Mouse (Mus musculus): ENCODE results near the gene Susd4.

Gene Susd4

GRCm38 (mm10) chr1:182856636-182857035, 93.0 kb downstream of the Susd4 start:
- DNase-seq (ENCODE audit: low read depth, low spot score), result no peak

GRCm38 (mm10) chr1:182861671-182862358, 98.2 kb downstream of the Susd4 start:
- DNase-seq (ENCODE audit: low read depth, low spot score), result no peak

GRCm38 (mm10) chr1:182863396-182863795, 99.7 kb downstream of the Susd4 start:
- DNase-seq (ENCODE audit: low read depth, low spot score), result no peak

- no peak for DNase-seq (ENCODE audit: low read depth, low spot score)
These were observed 104.2 kb downstream of the Susd4 start for GRCm38 (mm10) chr1:182867886-182868285.

- no peak for DNase-seq (ENCODE audit: low read depth, low spot score)
These were observed 104.9 kb downstream of the Susd4 start for GRCm38 (mm10) chr1:182868432-182869113.

- no peak for DNase-seq (ENCODE audit: low read depth, low spot score)
These were observed 105.4 kb downstream of the Susd4 start for GRCm38 (mm10) chr1:182869114-182869456.

- DNase-seq (ENCODE audit: low read depth, low spot score), result no peak
These were observed 114.5 kb downstream of the Susd4 start for GRCm38 (mm10) chr1:182878156-182878555.

GRCm38 (mm10) chr1:182878719-182879118, 115.1 kb downstream of the Susd4 start:
- DNase-seq (ENCODE audit: low read depth, low spot score), result no peak

GRCm38 (mm10) chr1:182881246-182881645, 117.6 kb downstream of the Susd4 start:
- no peak for DNase-seq (ENCODE audit: low read depth, low spot score)

- no peak for DNase-seq (ENCODE audit: low read depth, low spot score)
These were observed 119.0 kb downstream of the Susd4 start for GRCm38 (mm10) chr1:182882611-182883010.

GRCm38 (mm10) chr1:182895698-182896097, 132.0 kb downstream of the Susd4 start:
- DNase-seq (ENCODE audit: low read depth, low spot score), result no peak

- no peak for DNase-seq (ENCODE audit: low read depth, low spot score)
These were observed 133.4 kb downstream of the Susd4 start for GRCm38 (mm10) chr1:182897071-182897470.

GRCm38 (mm10) chr1:182897506-182898138, 134.0 kb downstream of the Susd4 start:
- no peak for DNase-seq (ENCODE audit: low read depth, low spot score)

- peak; percentile 58 for DNase-seq (ENCODE audit: low read depth, low spot score)
These were observed 138.4 kb downstream of the Susd4 start for GRCm38 (mm10) chr1:182902095-182902494.

GRCm38 (mm10) chr1:182902906-182903305, 139.2 kb downstream of the Susd4 start:
- no peak for DNase-seq (ENCODE audit: low read depth, low spot score)

- no peak for DNase-seq (ENCODE audit: low read depth, low spot score)
These were observed 142.0 kb downstream of the Susd4 start for GRCm38 (mm10) chr1:182905669-182906068.

- peak; percentile 91 for DNase-seq (ENCODE audit: low read depth, low spot score)
These were observed 144.7 kb downstream of the Susd4 start for GRCm38 (mm10) chr1:182908050-182909036.

GRCm38 (mm10) chr1:182909066-182909465, 145.4 kb downstream of the Susd4 start:
- no peak for DNase-seq (ENCODE audit: low read depth, low spot score)

- no peak for DNase-seq (ENCODE audit: low read depth, low spot score)
These were observed 145.9 kb downstream of the Susd4 start for GRCm38 (mm10) chr1:182909596-182909995.

- DNase-seq (ENCODE audit: low read depth, low spot score), result no peak
These were observed 148.9 kb downstream of the Susd4 start for GRCm38 (mm10) chr1:182912591-182912990.

GRCm38 (mm10) chr1:182914121-182914908, 150.7 kb downstream of the Susd4 start:
- no peak for DNase-seq (ENCODE audit: low read depth, low spot score)

Measured in telencephalon, adult 2 months (tissue).